Mouse (Mus musculus) layer of hippocampus, postnatal 36 days (tissue): ENCODE measurements at regions not wholly inside any gene's neighbourhood (a gene's known extent, or its start where the extent isn't known, plus 50 kb on each side); places are given as distances from the start of the nearest gene placed in this dataset.
A peak's percentile ranks its signal among the peaks of the same experiment; 100 is the strongest.

Source experiments
- DNase-seq, 2 experiments: peaks; one replicate each; pipeline ENCODE4 v3.0.0; 2022

GRCm38 (mm10) chr16:87295727-87296126, 58.3 kb upstream of the N6amt1 start:
- no peak for DNase-seq

DNA sequence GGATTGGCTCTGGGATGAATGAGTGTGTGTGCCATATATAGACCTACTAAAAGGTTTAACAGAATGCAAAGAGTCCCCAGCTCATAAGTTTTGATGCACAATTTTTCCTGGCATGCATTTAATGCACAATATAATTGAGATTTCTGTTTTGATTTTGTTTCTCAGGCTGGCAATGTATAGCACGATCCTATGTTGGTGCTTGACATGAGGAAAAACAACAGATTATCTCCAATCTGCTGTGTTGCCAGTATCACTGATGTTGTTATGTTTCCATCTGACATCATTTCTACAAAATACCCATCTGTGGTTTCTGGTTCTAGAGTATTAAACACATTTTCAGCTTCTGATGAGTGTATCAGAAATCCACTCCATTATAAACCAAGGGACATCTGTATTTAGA, 61.2 kb upstream of the N6amt1 start:
- DNase-seq = no peak

- no peak for DNase-seq
These were observed 62.3 kb upstream of the N6amt1 start for GRCm38 (mm10) chr16:87291716-87292115.

DNA sequence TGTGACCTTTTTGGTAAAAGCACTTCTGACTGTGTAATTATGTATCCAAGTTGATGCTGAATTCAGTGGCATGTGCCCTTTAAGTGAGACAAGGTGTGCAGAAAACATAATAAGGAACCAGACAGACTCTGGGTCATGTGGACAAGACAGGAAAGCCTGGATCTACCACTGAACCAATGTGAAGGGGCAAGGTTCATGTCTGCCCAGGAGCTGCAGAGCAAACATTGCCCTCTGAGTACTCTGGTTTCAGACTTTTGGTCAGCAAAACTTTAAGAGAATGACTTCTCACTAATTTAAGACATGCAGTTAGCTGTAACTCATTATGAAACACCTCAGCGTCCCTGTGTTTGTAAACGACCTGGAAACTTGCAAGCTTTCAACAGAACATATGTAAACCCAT, 68.3 kb upstream of the N6amt1 start:
- no peak for DNase-seq

DNA sequence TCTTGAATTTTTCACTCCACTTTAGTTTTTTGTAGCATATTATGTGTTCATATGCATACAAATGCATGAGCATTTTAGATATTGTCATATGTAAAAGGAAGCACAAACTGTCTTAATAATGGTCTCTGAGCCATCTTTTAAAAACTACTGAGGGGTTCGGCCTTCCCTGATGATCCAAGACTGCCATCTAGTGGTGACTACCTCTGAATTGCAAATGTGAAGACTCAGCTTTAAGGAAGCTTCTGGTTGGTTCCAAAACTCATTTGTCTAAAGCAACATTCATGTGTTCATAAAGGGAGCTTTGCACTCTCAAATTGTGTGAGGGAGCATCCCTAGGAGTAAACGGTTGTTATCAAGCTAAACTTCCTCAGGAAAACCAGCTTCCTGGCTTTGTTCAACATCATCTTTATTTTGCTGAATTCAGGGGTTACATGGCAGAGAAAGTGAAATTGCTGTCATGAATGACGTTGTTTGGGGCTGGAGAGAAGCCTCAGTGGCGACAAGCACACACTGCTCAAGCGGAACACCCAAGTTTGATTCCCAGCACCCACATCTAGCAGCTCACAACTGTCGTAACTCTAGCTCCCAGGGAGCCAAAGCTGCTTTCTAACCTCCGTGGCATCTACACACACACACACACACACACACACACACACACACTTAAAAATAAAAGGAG, 69.0 kb upstream of the N6amt1 start:
- DNase-seq = no peak

DNA sequence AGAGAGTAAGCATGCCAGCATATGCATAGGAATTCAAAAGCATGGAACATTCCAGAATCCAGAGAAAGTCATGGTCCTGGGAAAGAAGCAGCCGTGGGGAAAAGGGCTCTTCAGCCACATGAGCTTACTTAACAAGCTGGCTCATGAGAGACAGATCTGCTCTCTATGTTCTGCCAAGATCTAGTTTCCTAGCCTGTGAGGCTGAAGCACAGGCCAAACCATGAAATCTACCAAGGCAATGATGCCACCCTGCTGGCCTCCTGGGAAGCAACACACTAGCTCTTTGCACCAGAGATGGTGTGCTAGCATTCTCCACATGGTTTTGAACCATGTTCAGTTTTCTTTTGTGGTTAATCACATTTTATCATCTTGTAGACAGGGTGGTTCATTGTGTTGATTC, 75.5 kb upstream of the N6amt1 start:
- DNase-seq = no peak

GRCm38 (mm10) chr16:87272363-87272762, 81.6 kb upstream of the N6amt1 start:
- DNase-seq = no peak

GRCm38 (mm10) chr16:87267954-87268804, 85.8 kb upstream of the N6amt1 start:
- DNase-seq = no peak

DNA sequence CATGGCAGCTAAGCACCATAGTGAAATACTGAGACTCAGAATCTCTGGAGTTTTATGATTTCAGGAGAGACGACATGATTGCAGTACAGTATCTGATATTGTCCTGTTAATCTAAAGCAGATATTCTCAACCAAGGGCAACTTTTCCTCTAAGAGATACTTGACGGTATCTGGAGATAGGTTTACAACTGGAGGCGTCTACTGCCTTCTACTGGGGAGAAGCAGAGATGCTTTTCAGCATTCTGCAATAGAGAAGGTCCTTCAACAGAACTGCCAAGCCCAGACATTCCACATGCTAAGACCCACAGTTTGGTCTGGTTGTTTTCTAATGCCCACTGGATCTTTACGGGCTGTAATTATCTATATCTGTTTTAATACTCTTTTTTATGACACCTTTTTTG, 86.5 kb upstream of the N6amt1 start:
- DNase-seq = no peak

GRCm38 (mm10) chr16:87263571-87263970, 90.4 kb upstream of the N6amt1 start:
- DNase-seq = peak in 1 of 2 experiments; percentile 7

GRCm38 (mm10) chr16:87263041-87263440, 90.9 kb upstream of the N6amt1 start:
- DNase-seq = no peak

DNA sequence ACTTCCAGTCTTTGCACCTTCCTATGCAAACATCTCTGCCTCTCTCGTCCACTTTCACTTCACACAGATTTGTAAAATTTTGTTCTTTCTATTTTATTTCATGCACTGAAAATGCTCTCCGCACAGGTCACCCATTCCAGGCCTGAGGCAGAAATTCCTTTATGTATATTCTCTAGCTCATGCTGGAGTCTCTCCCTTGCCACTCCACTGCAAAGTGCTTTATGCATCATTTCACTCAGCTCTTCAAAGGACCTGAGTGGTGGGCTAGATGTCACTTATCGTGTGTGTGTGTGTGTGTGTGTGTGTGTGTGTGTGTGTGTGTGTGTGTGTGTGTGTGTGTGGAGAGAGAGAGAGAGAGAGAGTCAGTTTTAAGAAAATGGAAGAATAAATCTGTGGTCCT, 91.5 kb upstream of the N6amt1 start:
- DNase-seq = no peak

- peak; percentile 20 to 24 for DNase-seq
These were observed 92.5 kb upstream of the N6amt1 start for GRCm38 (mm10) chr16:87261527-87261926.

DNA sequence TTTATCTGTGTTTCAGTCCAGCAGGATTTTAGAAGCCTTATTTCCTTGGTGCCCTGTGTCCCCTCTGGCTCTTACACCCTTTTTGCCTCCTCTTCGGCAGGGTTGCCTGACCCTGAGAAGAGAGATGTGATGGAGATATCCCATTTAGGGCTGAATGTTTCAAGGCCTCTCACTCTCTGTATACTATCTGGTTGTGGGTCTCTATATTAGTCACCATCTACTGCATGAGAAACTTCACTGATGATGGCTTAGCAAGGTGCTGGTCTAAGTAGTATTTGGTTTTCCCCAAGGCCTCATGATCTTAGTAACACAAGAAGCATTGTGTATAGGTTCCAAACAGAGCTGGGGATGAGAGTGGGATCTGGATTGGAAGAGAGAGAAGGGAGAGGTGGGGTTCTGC, 99.2 kb upstream of the N6amt1 start:
- no peak for DNase-seq

DNA sequence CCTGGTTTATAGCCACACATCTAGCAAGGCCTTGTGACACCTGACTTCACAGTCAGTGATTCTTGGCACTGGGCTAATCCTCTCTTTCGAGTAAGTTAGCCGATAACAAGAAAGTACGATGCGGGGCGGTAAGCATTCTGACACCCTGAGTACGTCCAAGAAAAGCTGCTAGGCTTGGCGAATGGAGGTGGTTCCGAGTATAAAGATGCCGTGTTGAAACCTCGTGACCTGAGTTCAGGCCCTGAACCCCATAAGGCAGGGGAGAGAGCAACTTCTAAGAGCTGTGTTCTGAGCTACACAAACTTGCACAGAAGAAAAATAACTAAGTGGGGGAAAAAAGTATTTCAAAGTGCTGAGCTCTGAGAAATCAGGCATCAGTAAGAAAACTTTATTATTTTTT, 103.5 kb upstream of the N6amt1 start:
- DNase-seq = no peak

DNA sequence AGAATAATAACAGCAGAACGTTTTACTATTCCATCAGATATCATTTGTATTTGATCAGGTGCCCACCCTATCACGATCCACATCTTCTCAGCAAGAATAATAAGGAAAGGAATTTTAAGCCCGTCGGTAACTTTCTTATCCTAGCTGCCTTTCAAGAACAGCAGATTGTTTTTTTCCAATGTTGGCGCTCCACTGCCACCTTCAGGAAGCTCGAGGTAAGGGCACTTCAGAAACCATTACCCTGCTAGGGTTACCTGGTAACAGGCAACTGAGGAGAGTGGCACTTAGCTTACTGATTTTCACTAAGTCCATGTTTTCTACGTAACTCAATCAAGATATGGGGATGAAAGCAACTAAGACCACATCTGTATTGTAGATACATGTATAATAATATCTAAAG, 104.1 kb upstream of the N6amt1 start:
- no peak for DNase-seq

DNA sequence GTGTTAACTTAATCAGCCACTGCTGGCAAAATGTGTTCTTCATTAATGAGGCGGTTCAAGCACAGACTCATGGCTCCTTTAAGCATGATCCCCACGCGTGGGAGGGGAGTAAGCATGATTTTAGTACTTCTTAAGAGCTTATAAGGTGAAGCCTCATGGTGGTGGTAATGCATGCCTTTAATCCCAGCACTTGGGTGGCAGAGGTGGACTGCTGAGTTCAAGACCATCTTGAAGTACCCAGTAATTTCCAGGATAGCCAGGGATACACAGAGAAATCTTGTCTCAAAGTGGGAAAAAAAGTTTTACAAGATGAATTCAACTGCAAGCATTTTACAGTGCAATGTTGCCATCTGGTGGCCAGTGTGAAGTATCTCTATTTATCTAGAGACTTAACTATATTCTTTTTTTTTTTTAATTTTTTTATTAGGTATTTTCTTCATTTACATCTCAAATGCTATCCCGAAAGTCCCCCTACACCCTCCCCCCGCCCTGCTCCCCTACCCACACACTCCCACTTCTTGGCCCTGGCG, 105.4 kb upstream of the N6amt1 start:
- no peak for DNase-seq

- DNase-seq = peak; percentile 23 to 33
These were observed 107.8 kb upstream of the N6amt1 start for GRCm38 (mm10) chr16:87245933-87246791.

GRCm38 (mm10) chr16:87245441-87245840, 108.5 kb upstream of the N6amt1 start:
- no peak for DNase-seq

DNA sequence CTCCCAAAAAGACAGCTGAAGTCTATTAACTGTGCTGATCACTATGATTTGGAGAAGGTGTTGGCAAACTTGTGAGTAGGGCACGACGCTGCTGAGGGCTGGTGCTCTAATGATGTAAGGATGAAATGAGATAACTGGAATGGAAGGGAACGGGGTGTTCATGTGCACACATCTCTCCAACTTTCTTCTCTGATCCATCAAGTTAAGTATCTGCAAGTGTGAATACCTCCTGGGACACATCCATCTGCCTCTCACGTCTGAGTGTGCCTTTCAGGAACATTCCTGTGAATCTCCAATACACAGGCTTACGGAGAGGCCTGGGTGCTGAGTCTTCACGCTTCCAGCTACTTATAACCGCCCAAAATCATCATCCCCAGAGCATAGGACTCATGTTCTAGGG, 112.0 kb upstream of the N6amt1 start:
- no peak for DNase-seq

GRCm38 (mm10) chr16:87239105-87239504, 114.9 kb upstream of the N6amt1 start:
- DNase-seq = no peak

- no peak for DNase-seq
These were observed 119.8 kb upstream of the N6amt1 start for GRCm38 (mm10) chr16:87234199-87234598.

DNA sequence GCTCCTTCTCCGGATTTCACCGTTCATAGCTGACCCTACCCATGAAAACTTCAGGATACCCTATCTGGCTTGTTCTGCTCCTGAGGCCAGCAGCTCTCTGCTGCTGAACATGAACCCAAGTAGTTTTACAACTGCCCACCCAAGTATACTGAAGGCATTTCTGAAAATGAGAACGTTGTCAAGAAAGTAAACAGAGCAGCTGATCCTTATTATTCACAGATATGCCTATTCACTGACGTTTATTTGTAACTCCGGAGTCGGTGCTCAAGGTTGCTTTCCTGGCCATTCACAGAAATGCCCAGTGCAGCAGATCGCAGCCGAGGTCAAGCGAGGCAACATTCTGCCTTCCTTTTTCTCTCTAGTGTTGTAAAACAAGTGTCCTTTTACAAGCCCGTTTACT, 128.4 kb upstream of the N6amt1 start:
- DNase-seq = no peak
